Mouse (Mus musculus): ENCODE results near the gene Loxl1.

DNA sequence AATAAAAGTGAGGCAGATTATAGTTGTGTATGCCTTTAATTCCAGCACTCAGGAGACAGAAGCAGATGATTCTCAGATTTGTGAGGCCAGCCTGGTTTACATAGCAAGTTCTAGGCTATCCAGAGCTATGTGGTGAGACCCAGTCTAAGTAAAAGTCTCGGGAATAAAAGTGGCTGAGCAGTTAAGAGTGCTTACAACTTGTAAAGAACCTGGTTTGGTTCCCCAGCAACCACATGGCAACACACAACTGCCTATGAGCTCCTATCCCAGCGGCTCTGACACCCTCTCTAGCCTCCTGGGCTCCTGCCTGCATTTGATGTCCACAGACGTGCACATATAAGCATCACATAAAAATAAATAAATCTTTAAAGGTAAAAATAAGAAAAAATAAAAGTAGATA, 42.9 kb downstream of the Loxl1 start:
- TF ChIP-seq GATA1 (IDR thresholded peaks at IDR 0.05; ENCODE audit: borderline replicate concordance, low read length) = no peak
- TF ChIP-seq FLI1 (IDR thresholded peaks at IDR 0.05; ENCODE audit: low read length) = no peak
